Mouse (Mus musculus) lung, postnatal 0 days (tissue): Measurements from ENCODE around the gene Rfxank.

Experiments
- CTCF ChIP-seq: IDR thresholded peaks from 2 replicates; pipeline ENCODE4 v1.5.1; 2016; ENCODE audit warnings: antibody characterized with exemption, mild to moderate bottlenecking
- EP300 ChIP-seq: IDR thresholded peaks from 2 replicates; pipeline ENCODE4 v1.6.1; 2016; ENCODE audit warnings: antibody characterized with exemption, mild to moderate bottlenecking, control low read depth

- TF ChIP-seq CTCF (no peak), EP300 (no peak)
Observed at GRCm38 (mm10) chr8:70152537-70153257, 13.7 kb upstream of the Rfxank start.
